Mouse (Mus musculus): ENCODE data around the gene Tap1. TPM values are rescaled to one million over a fixed set of nuclear protein-coding genes. Genes with fewer than 3 reads are reported as not detected.
A peak's percentile ranks its signal among the peaks of the same experiment; 100 is the strongest.

Tap1 gene
- 0.62 TPM for polyA plus RNA-seq (2012; fragmentation: generic; extraction: Trizol)

- H3ac ChIP-seq (ENCODE audit: control insufficient read depth, insufficient read length), result peak within 1 kb of the TSS; percentile 1
- TF ChIP-seq POLR2A (IDR thresholded peaks at IDR 0.05; ENCODE audit: insufficient read length, low read depth), result no peak
- peak; percentile 41 for TF ChIP-seq REST (IDR thresholded peaks at IDR 0.05; ENCODE audit: insufficient read depth, insufficient read length)
- H3K79me2 ChIP-seq (ENCODE audit: control insufficient read depth, insufficient read depth), result no peaks in the 10 kb centered on the region
- H3K4me2 ChIP-seq (ENCODE audit: low read depth), result peak within 1 kb of the TSS; percentile 76
- peaks cover 67% of the 10 kb centered on the region for H3K27me3 ChIP-seq (ENCODE audit: control insufficient read depth, insufficient read depth, insufficient read length)
- H3K4me3 ChIP-seq, result peak within 1 kb of the TSS; percentile 35
- no peaks in the 10 kb centered on the region for H3K36me3 ChIP-seq (ENCODE audit: control insufficient read depth, insufficient read depth)
These were observed at the start of gene Tap1, which contains the start of gene Psmb9 for GRCm38 (mm10) chr17:34187261-34187916. Gene Tap1, plus strand, starts transcription at chr17:34187553. Gene Psmb9, minus strand, starts transcription at chr17:34187764.

GRCm38 (mm10) chr17:34137601-34138000, 49.8 kb upstream of the Tap1 start:
- Histone ChIP-seq H3K4me3 (no peak overlapping the region), H3K4me2 (ENCODE audit: low read depth) (no peak overlapping the region), H3ac (ENCODE audit: control insufficient read depth, insufficient read length) (no peak overlapping the region), H3K27me3 (ENCODE audit: control insufficient read depth, insufficient read depth, insufficient read length) (peaks cover 46% of the 10 kb centered on the region), H3K36me3 (ENCODE audit: control insufficient read depth, insufficient read depth) (no peaks in the 10 kb centered on the region), H3K79me2 (ENCODE audit: control insufficient read depth, insufficient read depth) (no peaks in the 10 kb centered on the region)
- no peak for TF ChIP-seq E2F4 (IDR thresholded peaks at IDR 0.05; ENCODE audit: insufficient read depth)
- TF ChIP-seq SRF (IDR thresholded peaks at IDR 0.05; ENCODE audit: control insufficient read depth, insufficient read length, low read depth), result no peak
- TF ChIP-seq POLR2A (IDR thresholded peaks at IDR 0.05; ENCODE audit: insufficient read length, low read depth), result no peak
- TF ChIP-seq TCF3 (IDR thresholded peaks at IDR 0.05; ENCODE audit: insufficient read length, low read depth), result no peak

GRCm38 (mm10) chr17:34138655-34139054, 48.7 kb upstream of the Tap1 start:
- H3K4me3 ChIP-seq, result no peak overlapping the region
- H3K79me2 ChIP-seq (ENCODE audit: control insufficient read depth, insufficient read depth), result no peaks in the 10 kb centered on the region
- no peaks in the 10 kb centered on the region for H3K36me3 ChIP-seq (ENCODE audit: control insufficient read depth, insufficient read depth)
- peaks cover 50% of the 10 kb centered on the region for H3K27me3 ChIP-seq (ENCODE audit: control insufficient read depth, insufficient read depth, insufficient read length)
- TF ChIP-seq MAX (IDR thresholded peaks at IDR 0.05; ENCODE audit: low read depth), result no peak
- no peak for TF ChIP-seq E2F4 (IDR thresholded peaks at IDR 0.05; ENCODE audit: insufficient read depth)
- TF ChIP-seq MYOG (IDR thresholded peaks at IDR 0.05; ENCODE audit: control insufficient read depth in 1 of 3, insufficient read depth in 1 of 3, insufficient read length in 2 of 3, low read depth in 2 of 3), result no peak
- no peak for TF ChIP-seq POLR2A (IDR thresholded peaks at IDR 0.05; ENCODE audit: insufficient read length, low read depth)
- no peak for TF ChIP-seq CEBPB (IDR thresholded peaks at IDR 0.05; ENCODE audit: insufficient read depth, poor library complexity, severe bottlenecking)
- no peak for TF ChIP-seq MYOD1 (IDR thresholded peaks at IDR 0.05; ENCODE audit: control insufficient read depth in 1 of 3, insufficient read length in 2 of 3, low read depth in 2 of 3)
- TF ChIP-seq POLR2AphosphoS2 (IDR thresholded peaks at IDR 0.05; ENCODE audit: insufficient read length, low read depth), result no peak
- no peak for TF ChIP-seq USF1 (IDR thresholded peaks at IDR 0.05; ENCODE audit: low read depth)
- TF ChIP-seq TCF12 (IDR thresholded peaks at IDR 0.05; ENCODE audit: insufficient read depth, poor library complexity, severe bottlenecking), result no peak
- no peak overlapping the region for H3K4me2 ChIP-seq (ENCODE audit: low read depth)
- H3ac ChIP-seq (ENCODE audit: control insufficient read depth, insufficient read length), result no peak overlapping the region

GRCm38 (mm10) chr17:34139416-34139815, 47.9 kb upstream of the Tap1 start:
- no peak overlapping the region for H3K4me3 ChIP-seq
- TF ChIP-seq E2F4 (IDR thresholded peaks at IDR 0.05; ENCODE audit: insufficient read depth) (no peak), REST (IDR thresholded peaks at IDR 0.05; ENCODE audit: insufficient read depth, insufficient read length) (no peak), TCF3 (IDR thresholded peaks at IDR 0.05; ENCODE audit: insufficient read length, low read depth) (no peak), MAX (IDR thresholded peaks at IDR 0.05; ENCODE audit: low read depth) (no peak), POLR2A (IDR thresholded peaks at IDR 0.05; ENCODE audit: insufficient read length, low read depth) (no peak), SRF (IDR thresholded peaks at IDR 0.05; ENCODE audit: control insufficient read depth, insufficient read length, low read depth) (no peak), MYOG (IDR thresholded peaks at IDR 0.05; ENCODE audit: control insufficient read depth in 1 of 3, insufficient read depth in 1 of 3, insufficient read length in 2 of 3, low read depth in 2 of 3) (no peak), POLR2AphosphoS2 (IDR thresholded peaks at IDR 0.05; ENCODE audit: insufficient read length, low read depth) (no peak), USF1 (IDR thresholded peaks at IDR 0.05; ENCODE audit: low read depth) (no peak), CEBPB (IDR thresholded peaks at IDR 0.05; ENCODE audit: insufficient read depth, poor library complexity, severe bottlenecking) (no peak), TCF12 (IDR thresholded peaks at IDR 0.05; ENCODE audit: insufficient read depth, poor library complexity, severe bottlenecking) (no peak), MYOD1 (IDR thresholded peaks at IDR 0.05; ENCODE audit: control insufficient read depth in 1 of 3, insufficient read length in 2 of 3, low read depth in 2 of 3) (no peak)
- no peaks in the 10 kb centered on the region for H3K36me3 ChIP-seq (ENCODE audit: control insufficient read depth, insufficient read depth)
- no peak overlapping the region for H3ac ChIP-seq (ENCODE audit: control insufficient read depth, insufficient read length)
- H3K79me2 ChIP-seq (ENCODE audit: control insufficient read depth, insufficient read depth), result no peaks in the 10 kb centered on the region
- peaks cover 55% of the 10 kb centered on the region for H3K27me3 ChIP-seq (ENCODE audit: control insufficient read depth, insufficient read depth, insufficient read length)
- H3K4me2 ChIP-seq (ENCODE audit: low read depth), result peak overlapping the region; percentile 46

- H3K27me3 ChIP-seq (ENCODE audit: control insufficient read depth, insufficient read depth, insufficient read length), result peaks cover 59% of the 10 kb centered on the region
- H3K36me3 ChIP-seq (ENCODE audit: control insufficient read depth, insufficient read depth), result no peaks in the 10 kb centered on the region
- TF ChIP-seq MAX (IDR thresholded peaks at IDR 0.05; ENCODE audit: low read depth) (no peak), REST (IDR thresholded peaks at IDR 0.05; ENCODE audit: insufficient read depth, insufficient read length) (no peak), SRF (IDR thresholded peaks at IDR 0.05; ENCODE audit: control insufficient read depth, insufficient read length, low read depth) (no peak), USF1 (IDR thresholded peaks at IDR 0.05; ENCODE audit: low read depth) (no peak), CEBPB (IDR thresholded peaks at IDR 0.05; ENCODE audit: insufficient read depth, poor library complexity, severe bottlenecking) (no peak), MYOD1 (IDR thresholded peaks at IDR 0.05; ENCODE audit: control insufficient read depth in 1 of 3, insufficient read length in 2 of 3, low read depth in 2 of 3) (no peak), E2F4 (IDR thresholded peaks at IDR 0.05; ENCODE audit: insufficient read depth) (no peak), TCF12 (IDR thresholded peaks at IDR 0.05; ENCODE audit: insufficient read depth, poor library complexity, severe bottlenecking) (no peak), TCF3 (IDR thresholded peaks at IDR 0.05; ENCODE audit: insufficient read length, low read depth) (no peak), POLR2AphosphoS2 (IDR thresholded peaks at IDR 0.05; ENCODE audit: insufficient read length, low read depth) (no peak), MYOG (IDR thresholded peaks at IDR 0.05; ENCODE audit: control insufficient read depth in 1 of 3, insufficient read depth in 1 of 3, insufficient read length in 2 of 3, low read depth in 2 of 3) (no peak), POLR2A (IDR thresholded peaks at IDR 0.05; ENCODE audit: insufficient read length, low read depth) (no peak)
- no peak overlapping the region for H3K4me2 ChIP-seq (ENCODE audit: low read depth)
- H3K79me2 ChIP-seq (ENCODE audit: control insufficient read depth, insufficient read depth), result no peaks in the 10 kb centered on the region
- H3ac ChIP-seq (ENCODE audit: control insufficient read depth, insufficient read length), result no peak overlapping the region
- H3K4me3 ChIP-seq, result no peak overlapping the region
These were observed 47.1 kb upstream of the Tap1 start for GRCm38 (mm10) chr17:34140240-34140639.
